Mouse (Mus musculus): ENCODE measurements around the gene Natd1.

- TF ChIP-seq POLR2A (IDR thresholded peaks at IDR 0.05; ENCODE audit: extremely low read depth, insufficient read depth, low read length) (no peak), CTCF (IDR thresholded peaks at IDR 0.05; ENCODE audit: low read depth, low read length) (no peak)
Observed at GRCm38 (mm10) chr11:60902001-60902400, 12.5 kb downstream of the Natd1 start.

Measured in liver, adult 2 months (tissue).